Mouse (Mus musculus): ENCODE results near the gene Gm10320.

GRCm38 (mm10) chr13:98540206-98540605 is 48.4 kb upstream of the Gm10320 start:
- TF ChIP-seq CTCF (IDR thresholded peaks at IDR 0.05; ENCODE audit: extremely low read depth, insufficient read depth, low read length) (no peak), POLR2A (IDR thresholded peaks at IDR 0.05; ENCODE audit: extremely low read depth, insufficient read depth, low read length) (no peak)

Data from cortical plate, adult 2 months (tissue).